Comparison of ENCODE assay signal across 8 mouse cellular contexts in genomic region chr17:25013606-25014501, GRCm38 (mm10). TPM values are rescaled to one million over a fixed set of nuclear protein-coding genes. Genes with fewer than 3 reads are reported as not detected.
DNase-seq lines count a peak whose midpoint lies in the region; ATAC-seq and TF ChIP-seq lines count a peak whose summit lies in the region.

No protein-coding gene starts in this region.

- H3K9me3 ChIP-seq in intestine, embryonic 16.5 days (ENCODE audit: control insufficient read depth, low read length): no peaks in the 10 kb centered on the region
- no peaks in the 10 kb centered on the region for H3K9me3 ChIP-seq in neural tube, embryonic 15.5 days (replicated peaks)

- TF ChIP-seq CTCF in lung, adult 2 months (IDR thresholded peaks at IDR 0.05; ENCODE audit: insufficient read depth, low read length): no peak

- peaks cover 9% of the 10 kb centered on the region for H3K4me1 ChIP-seq in intestine, embryonic 16.5 days (ENCODE audit: control insufficient read depth, insufficient read depth, low read length)
- H3K4me1 ChIP-seq in lung, adult 2 months (ENCODE audit: control insufficient read depth, insufficient read depth, low read length): peaks cover 5% of the 10 kb centered on the region
- H3K4me1 ChIP-seq in neural tube, embryonic 15.5 days: peaks cover 36% of the 10 kb centered on the region

- peak overlapping the region; percentile 70 for H3K4me2 ChIP-seq in intestine, embryonic 16.5 days (ENCODE audit: low read depth, low read length)
- peak overlapping the region; percentile 99 for H3K4me2 ChIP-seq in neural tube, embryonic 15.5 days

- no peak for ATAC-seq in intestine, embryonic 16.5 days
- ATAC-seq in neural tube, embryonic 15.5 days (ENCODE audit: low FRiP score): no peak

- DNase-seq in left cerebral cortex, postnatal 4 days: peak; percentile 15
- DNase-seq in left cerebral cortex, adult 11 months (ENCODE audit: low spot score): no peak
- peak; percentile 22 to 34 for DNase-seq in cerebellum, postnatal 25 days
- peak; percentile 12 to 34 for DNase-seq in gastrocnemius, postnatal 36 days
- peak; percentile 48 for DNase-seq in lung, adult 2 months
- peak; percentile 38 for DNase-seq in thymus, postnatal 25 days

- H3K27me3 ChIP-seq in intestine, embryonic 16.5 days (replicated peaks; ENCODE audit: control insufficient read depth, insufficient read depth, low read length): no peaks in the 10 kb centered on the region
- no peaks in the 10 kb centered on the region for H3K27me3 ChIP-seq in neural tube, embryonic 15.5 days (replicated peaks)

- TF ChIP-seq POLR2A in lung, adult 2 months (IDR thresholded peaks at IDR 0.05; ENCODE audit: borderline replicate concordance, extremely low read depth, low read depth, low read length): no peak; the same call in 1 of the 2 replicates

- intact Hi-C loops in left cerebral cortex, postnatal 4 days (cut with DNase I): no loop called here
- intact Hi-C loops in gastrocnemius, postnatal 36 days (cut with DNase I): loop anchor here (5.0 kb wide), 1 partner anchor 77 kb away; the partner anchor contains the start of gene Mapk8ip3

- 0 out of 2 replicates have a peak, but pooled peaks cover 10% of the 10 kb centered on the region for H3K36me3 ChIP-seq in intestine, embryonic 16.5 days (ENCODE audit: control insufficient read depth, insufficient read depth, low read length)
- H3K36me3 ChIP-seq in neural tube, embryonic 15.5 days: peaks cover 25% of the 10 kb centered on the region

- peak overlapping the region; percentile 95 for H3K9ac ChIP-seq in intestine, embryonic 16.5 days (ENCODE audit: low read depth, low read length)
- peak overlapping the region; percentile 89 for H3K9ac ChIP-seq in neural tube, embryonic 15.5 days (replicated peaks)

- under 1% methylated on average over 77 of the region's 81 CpGs for WGBS in intestine, embryonic 16.5 days
- under 1% methylated on average over 80 of the region's 81 CpGs for WGBS in lung, adult 2 months
- WGBS in neural tube, embryonic 15.5 days: under 1% methylated on average over 72 of the region's 81 CpGs

- peak overlapping the region; percentile 99 for H3K4me3 ChIP-seq in intestine, embryonic 16.5 days (ENCODE audit: low read length)
- H3K4me3 ChIP-seq in lung, adult 2 months (replicated peaks; ENCODE audit: extremely low read depth, low read depth, low read length): peak overlapping the region; percentile 88
- H3K4me3 ChIP-seq in neural tube, embryonic 15.5 days (replicated peaks): peak overlapping the region; percentile 86

- peak overlapping the region; percentile 85 for H3K27ac ChIP-seq in intestine, embryonic 16.5 days (ENCODE audit: low read length)
- peak overlapping the region; percentile 68 for H3K27ac ChIP-seq in neural tube, embryonic 15.5 days (replicated peaks)

RNA-seq across cellular contexts. Expression of gene Cramp1l, which starts 1.7 kb away (rescaled TPM):
- total RNA-seq in left cerebral cortex, postnatal 4 days (2021): 10 to 100 TPM; 27.7 to 29.0 TPM
- 1 to 10 TPM; 5.9 to 7.1 TPM for total RNA-seq in gastrocnemius, postnatal 36 days (2021)
- polyA plus RNA-seq in intestine, embryonic 16.5 days (2015; fragmentation: Nextera tagmentation; extraction: Ambion mirVana): 3.1 and 3.3 TPM in 2 replicates
- polyA plus RNA-seq in lung, adult 2 months (2012; rRNA removed): 16.4 and 18.0 TPM in 2 replicates
- 5.3 and 5.5 TPM in 2 replicates for polyA plus RNA-seq in neural tube, embryonic 15.5 days (2015; fragmentation: Nextera tagmentation; extraction: Ambion mirVana)

RNA-seq across cellular contexts. Expression of gene Ift140, which starts 2.0 kb away (rescaled TPM):
- total RNA-seq in left cerebral cortex, postnatal 4 days (2021): 10 to 100 TPM; 29.9 to 32.2 TPM
- total RNA-seq in gastrocnemius, postnatal 36 days (2021): 1 to 10 TPM; 1.7 to 2.0 TPM
- 12.7 and 12.9 TPM in 2 replicates for polyA plus RNA-seq in intestine, embryonic 16.5 days (2015; fragmentation: Nextera tagmentation; extraction: Ambion mirVana)
- 9.1 and 11.1 TPM in 2 replicates for polyA plus RNA-seq in lung, adult 2 months (2012; rRNA removed)
- 15.7 and 18.6 TPM in 2 replicates for polyA plus RNA-seq in neural tube, embryonic 15.5 days (2015; fragmentation: Nextera tagmentation; extraction: Ambion mirVana)

RNA-seq across cellular contexts. Expression of gene Jpt2, which starts 53.4 kb away (rescaled TPM):
- 10 to 100 TPM; 31.5 to 37.2 TPM for total RNA-seq in left cerebral cortex, postnatal 4 days (2021)
- 1 to 10 TPM; 6.2 to 6.8 TPM for total RNA-seq in gastrocnemius, postnatal 36 days (2021)
- polyA plus RNA-seq in intestine, embryonic 16.5 days (2015; fragmentation: Nextera tagmentation; extraction: Ambion mirVana): 146 and 163 TPM in 2 replicates
- 6.1 and 10.2 TPM in 2 replicates for polyA plus RNA-seq in lung, adult 2 months (2012; rRNA removed)
- polyA plus RNA-seq in neural tube, embryonic 15.5 days (2015; fragmentation: Nextera tagmentation; extraction: Ambion mirVana): 81.4 and 102 TPM in 2 replicates
